Mouse (Mus musculus): ENCODE measurements at regions not wholly inside any gene's neighbourhood (a gene's known extent, or its start where the extent isn't known, plus 50 kb on each side); places are given as distances from the start of the nearest gene placed in this dataset.

GRCm38 (mm10) chr12:58512645-58513044, 243.6 kb upstream of the Clec14a start:
- H3K36me3 ChIP-seq (replicated peaks; ENCODE audit: low read length), result no peaks in the 10 kb centered on the region
- no peak for TF ChIP-seq FLI1 (IDR thresholded peaks at IDR 0.05; ENCODE audit: low read length)
- TF ChIP-seq GATA1 (IDR thresholded peaks at IDR 0.05; ENCODE audit: borderline replicate concordance, low read length), result no peak
- peaks cover 22% of the 10 kb centered on the region for H3K4me1 ChIP-seq
- no peaks in the 10 kb centered on the region for H3K9me3 ChIP-seq
- H3K27me3 ChIP-seq (replicated peaks), result no peaks in the 10 kb centered on the region
- no peak overlapping the region for H3K4me3 ChIP-seq (replicated peaks)

DNA sequence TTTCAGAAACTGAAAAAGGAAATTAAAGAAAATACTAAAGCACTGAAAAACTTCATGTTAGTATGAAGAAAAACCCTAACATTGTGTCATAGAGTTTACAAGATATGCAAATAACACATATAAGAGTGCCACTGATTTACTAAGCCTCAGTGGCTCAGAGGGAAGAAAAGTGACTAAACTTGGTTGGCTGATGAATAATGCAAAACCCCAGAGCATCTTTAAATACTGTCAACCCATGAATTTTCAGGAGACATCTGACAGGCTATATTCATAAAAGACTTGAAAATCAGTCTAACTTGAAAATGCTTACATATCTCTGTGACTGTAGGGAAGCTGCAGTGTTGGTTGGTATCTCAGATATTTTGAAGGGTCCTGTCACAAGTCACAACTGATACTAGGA, 235.2 kb upstream of the Clec14a start:
- Histone ChIP-seq H3K27me3 (replicated peaks) (no peaks in the 10 kb centered on the region), H3K4me3 (replicated peaks) (no peak overlapping the region), H3K4me1 (no peaks in the 10 kb centered on the region), H3K9me3 (no peaks in the 10 kb centered on the region), H3K36me3 (replicated peaks; ENCODE audit: low read length) (no peaks in the 10 kb centered on the region)
- TF ChIP-seq GATA1 (IDR thresholded peaks at IDR 0.05; ENCODE audit: borderline replicate concordance, low read length), result no peak
- TF ChIP-seq FLI1 (IDR thresholded peaks at IDR 0.05; ENCODE audit: low read length), result no peak

- Histone ChIP-seq H3K27me3 (replicated peaks) (no peaks in the 10 kb centered on the region), H3K36me3 (replicated peaks; ENCODE audit: low read length) (no peaks in the 10 kb centered on the region), H3K9me3 (no peaks in the 10 kb centered on the region), H3K4me1 (peaks cover 5% of the 10 kb centered on the region), H3K4me3 (replicated peaks) (no peak overlapping the region)
- TF ChIP-seq FLI1 (IDR thresholded peaks at IDR 0.05; ENCODE audit: low read length) (no peak), GATA1 (IDR thresholded peaks at IDR 0.05; ENCODE audit: borderline replicate concordance, low read length) (no peak)
Measured at GRCm38 (mm10) chr12:58474181-58474580, 205.1 kb upstream of the Clec14a start.

DNA sequence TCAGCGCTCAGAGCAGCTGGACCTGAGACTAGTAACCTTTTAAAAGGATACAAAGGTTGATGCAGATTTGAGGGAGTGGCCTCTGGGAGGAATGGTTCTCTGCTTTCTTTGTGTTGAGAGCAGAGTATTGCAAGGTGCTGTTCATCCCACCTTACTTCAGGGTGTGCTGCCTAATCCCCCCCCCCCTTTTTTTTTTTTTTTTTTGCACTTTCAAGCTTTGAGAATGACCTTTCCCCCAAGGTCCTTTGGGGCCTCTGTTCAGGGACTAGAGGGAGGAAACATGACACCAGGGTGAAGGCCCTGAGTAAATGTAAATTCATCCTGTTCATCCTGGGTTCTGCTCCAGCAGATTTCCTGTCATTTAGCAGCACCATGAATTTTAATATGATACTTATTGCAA, 204.4 kb upstream of the Clec14a start:
- Histone ChIP-seq H3K4me1 (peaks cover 5% of the 10 kb centered on the region), H3K36me3 (replicated peaks; ENCODE audit: low read length) (no peaks in the 10 kb centered on the region), H3K27me3 (replicated peaks) (no peaks in the 10 kb centered on the region), H3K4me3 (replicated peaks) (no peak overlapping the region), H3K9me3 (no peaks in the 10 kb centered on the region)
- no peak for TF ChIP-seq GATA1 (IDR thresholded peaks at IDR 0.05; ENCODE audit: borderline replicate concordance, low read length)

DNA sequence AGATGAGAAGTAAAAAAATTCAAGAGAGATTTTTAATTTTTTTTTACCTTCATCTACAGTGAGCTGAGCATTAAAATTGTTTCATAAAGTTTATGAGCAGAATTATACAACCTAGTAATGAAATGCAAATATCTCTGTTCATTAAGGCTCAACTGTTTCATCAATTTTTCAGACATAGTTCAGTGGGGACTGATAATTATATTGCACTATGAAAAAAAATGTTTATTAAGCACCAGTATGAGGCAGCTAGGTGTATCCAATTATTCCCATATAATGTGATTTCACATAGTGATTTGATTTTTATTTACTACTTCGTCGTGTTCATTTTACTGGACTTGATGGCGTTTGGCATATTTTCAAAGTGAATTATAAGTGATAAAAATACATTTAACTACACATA, 191.4 kb upstream of the Clec14a start:
- H3K36me3 ChIP-seq (replicated peaks; ENCODE audit: low read length), result no peaks in the 10 kb centered on the region
- no peak for TF ChIP-seq GATA1 (IDR thresholded peaks at IDR 0.05; ENCODE audit: borderline replicate concordance, low read length)
- no peak for TF ChIP-seq FLI1 (IDR thresholded peaks at IDR 0.05; ENCODE audit: low read length)
- H3K4me1 ChIP-seq, result peaks cover 4% of the 10 kb centered on the region
- no peaks in the 10 kb centered on the region for H3K27me3 ChIP-seq (replicated peaks)
- H3K9me3 ChIP-seq, result no peaks in the 10 kb centered on the region
- no peak overlapping the region for H3K4me3 ChIP-seq (replicated peaks)

GRCm38 (mm10) chr12:58454828-58455227, 185.7 kb upstream of the Clec14a start:
- Histone ChIP-seq H3K36me3 (replicated peaks; ENCODE audit: low read length) (no peaks in the 10 kb centered on the region), H3K9me3 (no peaks in the 10 kb centered on the region), H3K27me3 (replicated peaks) (no peaks in the 10 kb centered on the region), H3K4me1 (no peaks in the 10 kb centered on the region), H3K4me3 (replicated peaks) (no peak overlapping the region)
- TF ChIP-seq GATA1 (IDR thresholded peaks at IDR 0.05; ENCODE audit: borderline replicate concordance, low read length), result no peak
- no peak for TF ChIP-seq FLI1 (IDR thresholded peaks at IDR 0.05; ENCODE audit: low read length)

DNA sequence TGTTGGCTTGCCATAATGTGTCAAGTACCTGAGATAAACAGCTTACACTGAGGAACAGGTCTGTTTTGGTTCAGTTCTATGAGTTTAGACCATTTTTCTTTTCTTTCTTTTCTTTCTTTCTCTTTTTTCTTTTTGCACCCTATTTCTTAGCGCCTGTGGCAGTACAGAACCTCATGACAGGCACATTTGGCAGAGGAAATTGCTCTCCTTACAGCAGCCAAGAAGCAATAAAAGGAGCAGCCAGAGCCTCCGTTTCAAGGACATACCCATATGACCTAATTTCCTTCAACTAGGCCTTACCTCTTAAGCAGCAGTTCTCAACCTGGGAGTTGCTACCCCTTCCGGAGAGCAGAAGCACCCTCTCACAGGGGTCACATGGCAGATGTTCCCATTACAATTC, 173.9 kb upstream of the Clec14a start:
- no peaks in the 10 kb centered on the region for H3K27me3 ChIP-seq (replicated peaks)
- no peak overlapping the region for H3K4me3 ChIP-seq (replicated peaks)
- no peaks in the 10 kb centered on the region for H3K4me1 ChIP-seq
- no peaks in the 10 kb centered on the region for H3K9me3 ChIP-seq
- no peaks in the 10 kb centered on the region for H3K36me3 ChIP-seq (replicated peaks; ENCODE audit: low read length)
- no peak for TF ChIP-seq GATA1 (IDR thresholded peaks at IDR 0.05; ENCODE audit: borderline replicate concordance, low read length)
- TF ChIP-seq FLI1 (IDR thresholded peaks at IDR 0.05; ENCODE audit: low read length), result no peak

DNA sequence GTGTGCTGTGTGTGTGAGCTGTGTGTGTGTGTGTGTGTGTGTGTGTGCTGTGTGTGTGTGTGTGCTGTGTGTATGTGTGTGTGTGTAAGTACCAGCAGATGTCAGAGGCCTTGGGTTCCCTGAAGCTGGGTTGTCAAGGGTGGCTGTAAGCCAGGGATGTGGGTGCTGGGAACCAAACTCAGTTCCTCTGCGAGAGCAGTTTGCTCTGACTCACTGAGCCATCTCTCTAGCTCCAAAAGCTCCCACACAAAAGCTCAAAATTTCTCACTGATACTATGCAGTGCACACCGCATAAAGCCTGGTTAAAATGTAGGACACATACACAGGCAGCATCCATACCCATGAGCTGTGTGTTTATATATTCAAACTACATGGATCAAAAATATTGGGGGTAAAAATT, 172.9 kb upstream of the Clec14a start:
- no peaks in the 10 kb centered on the region for H3K27me3 ChIP-seq (replicated peaks)
- H3K4me3 ChIP-seq (replicated peaks), result no peak overlapping the region
- no peak for TF ChIP-seq GATA1 (IDR thresholded peaks at IDR 0.05; ENCODE audit: borderline replicate concordance, low read length)
- no peak for TF ChIP-seq FLI1 (IDR thresholded peaks at IDR 0.05; ENCODE audit: low read length)
- no peaks in the 10 kb centered on the region for H3K9me3 ChIP-seq
- no peaks in the 10 kb centered on the region for H3K4me1 ChIP-seq
- no peaks in the 10 kb centered on the region for H3K36me3 ChIP-seq (replicated peaks; ENCODE audit: low read length)

GRCm38 (mm10) chr12:58440666-58441065, 171.6 kb upstream of the Clec14a start:
- Histone ChIP-seq H3K4me3 (replicated peaks) (no peak overlapping the region), H3K4me1 (no peaks in the 10 kb centered on the region), H3K9me3 (no peaks in the 10 kb centered on the region), H3K27me3 (replicated peaks) (no peaks in the 10 kb centered on the region), H3K36me3 (replicated peaks; ENCODE audit: low read length) (no peaks in the 10 kb centered on the region)
- no peak for TF ChIP-seq FLI1 (IDR thresholded peaks at IDR 0.05; ENCODE audit: low read length)

- TF ChIP-seq FLI1 (IDR thresholded peaks at IDR 0.05; ENCODE audit: low read length), result no peak
- TF ChIP-seq GATA1 (IDR thresholded peaks at IDR 0.05; ENCODE audit: borderline replicate concordance, low read length), result no peak
- H3K36me3 ChIP-seq (replicated peaks; ENCODE audit: low read length), result no peaks in the 10 kb centered on the region
- no peaks in the 10 kb centered on the region for H3K27me3 ChIP-seq (replicated peaks)
- no peaks in the 10 kb centered on the region for H3K4me1 ChIP-seq
- no peaks in the 10 kb centered on the region for H3K9me3 ChIP-seq
- no peak overlapping the region for H3K4me3 ChIP-seq (replicated peaks)
Measured at GRCm38 (mm10) chr12:58437031-58437430, 167.9 kb upstream of the Clec14a start.

- H3K9me3 ChIP-seq, result no peaks in the 10 kb centered on the region
- no peaks in the 10 kb centered on the region for H3K4me1 ChIP-seq
- H3K36me3 ChIP-seq (replicated peaks; ENCODE audit: low read length), result no peaks in the 10 kb centered on the region
- no peak overlapping the region for H3K4me3 ChIP-seq (replicated peaks)
- no peak for TF ChIP-seq GATA1 (IDR thresholded peaks at IDR 0.05; ENCODE audit: borderline replicate concordance, low read length)
- H3K27me3 ChIP-seq (replicated peaks), result no peaks in the 10 kb centered on the region
Measured at GRCm38 (mm10) chr12:58434504-58434903, 165.4 kb upstream of the Clec14a start.
